Comparison of ENCODE assay signal across 8 mouse cellular contexts in genomic region chr19:5802011-5802786, GRCm38 (mm10). TPM values are rescaled to one million over a fixed set of nuclear protein-coding genes. Genes with fewer than 3 reads are reported as not detected.
DNase-seq lines count a peak whose midpoint lies in the region; ATAC-seq and TF ChIP-seq lines count a peak whose summit lies in the region.

No protein-coding gene starts in this region.

- DNase-seq in heart, postnatal 10 days = peak; percentile 97 to 98
- peak; percentile 92 for DNase-seq in large intestine, adult 2 months (ENCODE audit: low read depth, low spot score)
- peak; percentile 95 for DNase-seq in stomach, postnatal 0 days (ENCODE audit: low spot score)

- H3K27me3 ChIP-seq in ES-Bruce4 (ENCODE audit: control insufficient read depth, insufficient read depth, low read length, poor library complexity, severe bottlenecking) = no peaks in the 10 kb centered on the region
- no peaks in the 10 kb centered on the region for H3K27me3 ChIP-seq in forebrain, embryonic 13.5 days
- no peaks in the 10 kb centered on the region for H3K27me3 ChIP-seq in liver, embryonic 16.5 days (ENCODE audit: control insufficient read depth, insufficient read depth, low read depth, low read length)
- H3K27me3 ChIP-seq in neural tube, embryonic 12.5 days (replicated peaks) = no peaks in the 10 kb centered on the region
- H3K27me3 ChIP-seq in stomach, postnatal 0 days (ENCODE audit: control insufficient read depth, insufficient read depth, low read length) = no peaks in the 10 kb centered on the region

- WGBS in forebrain, embryonic 13.5 days = under 1% methylated on average over 25 of the region's 25 CpGs
- under 1% methylated on average over 25 of the region's 25 CpGs for WGBS in large intestine, adult 2 months
- under 1% methylated on average over 25 of the region's 25 CpGs for WGBS in liver, embryonic 16.5 days (ENCODE audit: insufficient replicate concordance)
- WGBS in neural tube, embryonic 12.5 days = under 1% methylated on average over 25 of the region's 25 CpGs
- under 1% methylated on average over 25 of the region's 25 CpGs for WGBS in stomach, postnatal 0 days

- TF ChIP-seq POLR2A in ES-Bruce4 (IDR thresholded peaks at IDR 0.05; ENCODE audit: insufficient read depth, low read length) = peak; percentile 100

- intact Hi-C loops in heart, postnatal 10 days (cut with DNase I) = loop anchor here (1.0 kb wide), 2 partner anchors 8 to 44 kb away; no protein-coding TSS in a partner anchor

- H3K27ac ChIP-seq in ES-Bruce4 (ENCODE audit: insufficient read depth, low read length) = peak overlapping the region; percentile 97
- peak overlapping the region; percentile 100 for H3K27ac ChIP-seq in forebrain, embryonic 13.5 days
- H3K27ac ChIP-seq in liver, embryonic 16.5 days (ENCODE audit: low read length) = peak overlapping the region; percentile 99
- peak overlapping the region; percentile 98 for H3K27ac ChIP-seq in neural tube, embryonic 12.5 days
- H3K27ac ChIP-seq in stomach, postnatal 0 days (replicated peaks) = peak overlapping the region; percentile 100

- H3K36me3 ChIP-seq in ES-Bruce4 (ENCODE audit: control insufficient read depth, insufficient read depth, low read length, poor library complexity, severe bottlenecking) = peaks cover 41% of the 10 kb centered on the region
- peaks cover 18% of the 10 kb centered on the region for H3K36me3 ChIP-seq in forebrain, embryonic 13.5 days (ENCODE audit: poor library complexity, severe bottlenecking)
- peaks cover 32% of the 10 kb centered on the region for H3K36me3 ChIP-seq in liver, embryonic 16.5 days (ENCODE audit: control insufficient read depth, insufficient read depth)
- H3K36me3 ChIP-seq in neural tube, embryonic 12.5 days = peaks cover 16% of the 10 kb centered on the region
- H3K36me3 ChIP-seq in stomach, postnatal 0 days (ENCODE audit: control insufficient read depth, insufficient read depth, low read length) = 0 out of 2 replicates have a peak, but pooled peaks cover under 1% of the 10 kb centered on the region

- no peaks in the 10 kb centered on the region for H3K9me3 ChIP-seq in ES-Bruce4 (replicated peaks; ENCODE audit: control insufficient read depth, insufficient read depth, low read length, poor library complexity, severe bottlenecking)
- no peaks in the 10 kb centered on the region for H3K9me3 ChIP-seq in forebrain, embryonic 13.5 days (replicated peaks)
- H3K9me3 ChIP-seq in liver, embryonic 16.5 days (replicated peaks; ENCODE audit: control insufficient read depth, low read length) = no peaks in the 10 kb centered on the region
- H3K9me3 ChIP-seq in neural tube, embryonic 12.5 days = no peaks in the 10 kb centered on the region
- H3K9me3 ChIP-seq in stomach, postnatal 0 days (ENCODE audit: control insufficient read depth, low read length) = no peaks in the 10 kb centered on the region

- H3K4me1 ChIP-seq in ES-Bruce4 (ENCODE audit: control insufficient read depth, insufficient read depth, low read length) = peaks cover 2% of the 10 kb centered on the region
- peaks cover 42% of the 10 kb centered on the region for H3K4me1 ChIP-seq in forebrain, embryonic 13.5 days
- peaks cover 40% of the 10 kb centered on the region for H3K4me1 ChIP-seq in liver, embryonic 16.5 days (ENCODE audit: control insufficient read depth, low read depth, low read length)
- peaks cover 35% of the 10 kb centered on the region for H3K4me1 ChIP-seq in neural tube, embryonic 12.5 days
- H3K4me1 ChIP-seq in stomach, postnatal 0 days (replicated peaks; ENCODE audit: control insufficient read depth, insufficient read depth) = peaks cover 14% of the 10 kb centered on the region; the same call in 1 of the 2 replicates

- no peak for TF ChIP-seq CTCF in ES-Bruce4 (IDR thresholded peaks at IDR 0.05; ENCODE audit: low read depth, low read length)
- TF ChIP-seq CTCF in stomach, postnatal 0 days (IDR thresholded peaks at IDR 0.05; ENCODE audit: low read depth) = no peak

- peak; percentile 36; the same call in 1 of the 2 replicates for ATAC-seq in cerebellum, adult (ENCODE audit: insufficient number of reproducible peaks, low FRiP score, low TSS enrichment)
- ATAC-seq in forebrain, embryonic 13.5 days = peak; percentile 64
- peak; percentile 23 for ATAC-seq in liver, embryonic 16.5 days (ENCODE audit: low read depth)
- no peak for ATAC-seq in neural tube, embryonic 12.5 days (ENCODE audit: low FRiP score, low read depth)
- ATAC-seq in stomach, postnatal 0 days (ENCODE audit: low FRiP score, low TSS enrichment) = peak; percentile 58

- H3K9ac ChIP-seq in ES-Bruce4 (ENCODE audit: low read depth, poor library complexity, severe bottlenecking) = peak overlapping the region; percentile 93
- H3K9ac ChIP-seq in forebrain, embryonic 13.5 days = peak overlapping the region; percentile 99
- H3K9ac ChIP-seq in liver, embryonic 16.5 days (ENCODE audit: low read depth, low read length) = peak overlapping the region; percentile 91
- H3K9ac ChIP-seq in neural tube, embryonic 12.5 days = peak overlapping the region; percentile 99
- H3K9ac ChIP-seq in stomach, postnatal 0 days (ENCODE audit: low read length) = peak overlapping the region; percentile 88

- H3K4me3 ChIP-seq in ES-Bruce4 (ENCODE audit: low read depth, low read length) = peak overlapping the region; percentile 98
- H3K4me3 ChIP-seq in forebrain, embryonic 13.5 days = peak overlapping the region; percentile 98
- H3K4me3 ChIP-seq in liver, embryonic 16.5 days (ENCODE audit: low read depth, low read length) = peak overlapping the region; percentile 73
- H3K4me3 ChIP-seq in neural tube, embryonic 12.5 days = peak overlapping the region; percentile 92
- peak overlapping the region; percentile 69 for H3K4me3 ChIP-seq in stomach, postnatal 0 days (ENCODE audit: low read depth, low read length)

- TF ChIP-seq EP300 in ES-Bruce4 (IDR thresholded peaks at IDR 0.05; ENCODE audit: insufficient read depth, low read depth, low read length) = peak; percentile 95
- TF ChIP-seq EP300 in stomach, postnatal 0 days (optimal IDR thresholded peaks at IDR 0.05) = peak; percentile 90

- H3K4me2 ChIP-seq in forebrain, embryonic 13.5 days = peak overlapping the region; percentile 99
- peak overlapping the region; percentile 85 for H3K4me2 ChIP-seq in liver, embryonic 16.5 days (ENCODE audit: low read depth, low read length)
- peak overlapping the region; percentile 97 for H3K4me2 ChIP-seq in neural tube, embryonic 12.5 days (replicated peaks)
- peak overlapping the region; percentile 88 for H3K4me2 ChIP-seq in stomach, postnatal 0 days (replicated peaks; ENCODE audit: low read depth)

RNA-seq across cellular contexts. Expression of gene Scyl1, which starts 31.0 kb away (rescaled TPM):
- 37.1 and 42.8 TPM in 2 replicates for polyA plus RNA-seq in ES-Bruce4 (2011; ENCODE audit: insufficient read depth, insufficient read length, low read depth, missing spikeins)
- polyA plus RNA-seq in forebrain, embryonic 13.5 days (2015; fragmentation: Nextera tagmentation; extraction: Ambion mirVana) = 56.4 and 62.6 TPM in 2 replicates
- 10 to 100 TPM; 63.4 to 65.7 TPM for total RNA-seq in heart, postnatal 10 days (2021)
- polyA plus RNA-seq in large intestine, adult 2 months (2012; rRNA removed) = 53.6 and 70.8 TPM in 2 replicates
- 19.3 and 21.5 TPM in 2 replicates for polyA plus RNA-seq in liver, embryonic 16.5 days (2015; fragmentation: Nextera tagmentation; extraction: Ambion mirVana)
- polyA plus RNA-seq in neural tube, embryonic 12.5 days (2016; fragmentation: Nextera tagmentation; extraction: Ambion mirVana) = 66.1 and 70.4 TPM in 2 replicates
- 38.1 and 40.9 TPM in 2 replicates for polyA plus RNA-seq in stomach, postnatal 0 days (2015; fragmentation: Nextera tagmentation; extraction: Ambion mirVana)
